Mouse (Mus musculus) bone marrow, adult 2 months (tissue): Measurements from ENCODE around the gene Mtmr14. TPM values are rescaled to one million over a fixed set of nuclear protein-coding genes. Genes with fewer than 3 reads are reported as not detected.

Experiments used
- H3K27ac ChIP-seq: fragments of 200-500 bp; 2 replicates; pipeline ENCODE4 v1.5.1; 2012; ENCODE audit warnings: low read depth, mild to moderate bottlenecking, control low read depth, inconsistent platforms, low read length; ENCODE audit not compliant: control insufficient read depth, poor library complexity, insufficient read depth
- H3K4me1 ChIP-seq: fragments of 200-500 bp; 2 replicates; pipeline ENCODE4 v1.6.1; 2011; ENCODE audit warnings: low read length; ENCODE audit not compliant: control insufficient read depth, insufficient read depth
- H3K4me3 ChIP-seq: fragments of 200-500 bp; replicated peaks from 2 replicates; pipeline ENCODE3; 2011; ENCODE audit warnings: mild to moderate bottlenecking, low read depth, low read length, control low read depth; ENCODE audit not compliant: control insufficient read depth
- CTCF ChIP-seq: fragments of 200-500 bp; IDR thresholded peaks from 2 replicates; pipeline ENCODE4 v1.5.1; 2011; ENCODE audit warnings: low read length, control low read depth; ENCODE audit not compliant: control insufficient read depth, insufficient read depth
- POLR2A ChIP-seq: fragments of 200-500 bp; IDR thresholded peaks from 2 replicates; pipeline ENCODE4 v1.6.1; 2011; ENCODE audit warnings: low read depth, mild to moderate bottlenecking, control low read depth, low read length, borderline replicate concordance; ENCODE audit not compliant: control insufficient read depth
- WGBS: fragments of 180-500 bp; shearing (Covaris S2); methylation state at CpG from one replicate; pipeline ENCODE4 v1.1.7; 2018; 5-methylcytosine and 5-hydroxymethylcytosine counted together
- polyA plus RNA-seq: library from polyadenylated mRNA; stranded (reverse); fragments of >200 nt; gene quantifications from 2 replicates; pipeline ENCODE4 v1.2.4, GENCODE M21; 2011; ENCODE audit warnings: low replicate concordance; ENCODE audit not compliant: missing spikeins, insufficient read depth, insufficient read length

Gene Mtmr14
- polyA plus RNA-seq, 1 experiment, result 35.8 TPM

- Histone ChIP-seq H3K27ac (no peak overlapping the region), H3K4me1 (no peaks in the 10 kb centered on the region), H3K4me3 (no peak overlapping the region)
- WGBS, result 87% methylated on average over 6 of the region's 6 CpGs
- no peak for TF ChIP-seq POLR2A
- TF ChIP-seq CTCF, result no peak
Measured at GRCm38 (mm10) chr6:113263531-113263930, 25.9 kb downstream of the Mtmr14 start.

GRCm38 (mm10) chr6:113264429-113264828 lies 26.8 kb downstream of the Mtmr14 start:
- no peak overlapping the region for H3K4me3 ChIP-seq
- H3K4me1 ChIP-seq, result no peaks in the 10 kb centered on the region
- H3K27ac ChIP-seq, result no peak overlapping the region
- TF ChIP-seq CTCF (no peak), POLR2A (no peak)
- WGBS, result 84% methylated on average over 8 of the region's 8 CpGs

- H3K4me3 ChIP-seq, result no peak overlapping the region
- WGBS, result 84% methylated on average over 7 of the region's 7 CpGs
- H3K4me1 ChIP-seq, result no peaks in the 10 kb centered on the region
- no peak for TF ChIP-seq POLR2A
- TF ChIP-seq CTCF, result no peak
- no peak overlapping the region for H3K27ac ChIP-seq
Measured at GRCm38 (mm10) chr6:113266996-113267655, 29.5 kb downstream of the Mtmr14 start.

- TF ChIP-seq CTCF (no peak), POLR2A (no peak)
- H3K4me1 ChIP-seq, result no peaks in the 10 kb centered on the region
- no peak overlapping the region for H3K27ac ChIP-seq
- 93% methylated on average over 1 of the region's 1 CpGs for WGBS
- no peak overlapping the region for H3K4me3 ChIP-seq
Measured at GRCm38 (mm10) chr6:113267988-113268387, 30.3 kb downstream of the Mtmr14 start.

- no peaks in the 10 kb centered on the region for H3K4me1 ChIP-seq
- H3K27ac ChIP-seq, result no peak overlapping the region
- WGBS, result 77% methylated on average over 3 of the region's 3 CpGs
- H3K4me3 ChIP-seq, result no peak overlapping the region
- no peak for TF ChIP-seq POLR2A
- TF ChIP-seq CTCF, result no peak
Measured at GRCm38 (mm10) chr6:113272365-113272764, 34.7 kb downstream of the Mtmr14 start.

GRCm38 (mm10) chr6:113276846-113277245 lies 39.2 kb downstream of the Mtmr14 start:
- H3K27ac ChIP-seq, result no peak overlapping the region
- TF ChIP-seq POLR2A, result no peak
- no peak for TF ChIP-seq CTCF
- H3K4me3 ChIP-seq, result no peak overlapping the region
- WGBS, result 86% methylated on average over 4 of the region's 4 CpGs
- H3K4me1 ChIP-seq, result no peaks in the 10 kb centered on the region

- no peaks in the 10 kb centered on the region for H3K4me1 ChIP-seq
- TF ChIP-seq POLR2A (no peak), CTCF (no peak)
- WGBS, result 72% methylated on average over 6 of the region's 6 CpGs
- no peak overlapping the region for H3K27ac ChIP-seq
- no peak overlapping the region for H3K4me3 ChIP-seq
Measured at GRCm38 (mm10) chr6:113281676-113282075, 44.0 kb downstream of the Mtmr14 start.

- 9% methylated on average over 37 of the region's 37 CpGs for WGBS
- H3K4me1 ChIP-seq, result no peaks in the 10 kb centered on the region
- TF ChIP-seq CTCF, result no peak
- TF ChIP-seq POLR2A, result no peak
- no peak within 1 kb of the TSS for H3K4me3 ChIP-seq
- H3K27ac ChIP-seq, result no peak within 1 kb of the TSS
Measured at GRCm38 (mm10) chr6:113282101-113282802, 44.6 kb downstream of the Mtmr14 start, which contains the start of gene Cpne9. Cpne9 (plus strand) TSS chr6:113282307.

- TF ChIP-seq CTCF (no peak), POLR2A (no peak)
- H3K27ac ChIP-seq, result no peak overlapping the region
- H3K4me3 ChIP-seq, result no peak overlapping the region
- H3K4me1 ChIP-seq, result no peaks in the 10 kb centered on the region
- WGBS, result 5% methylated on average over 22 of the region's 22 CpGs
Measured at GRCm38 (mm10) chr6:113282969-113283368, 45.3 kb downstream of the Mtmr14 start.
